Mouse (Mus musculus): Measurements from ENCODE around the gene Foxp1. TPM values are rescaled to one million over a fixed set of nuclear protein-coding genes. Genes with fewer than 3 reads are reported as not detected.
A peak's percentile ranks its signal among the peaks of the same experiment; 100 is the strongest.

Gene Foxp1
- polyA plus RNA-seq, 1 experiment from 2014 or later = 148 TPM

- no peak overlapping the region for H3K4me2 ChIP-seq (ENCODE audit: low read depth, low read length)
- no peaks in the 10 kb centered on the region for H3K9me3 ChIP-seq (replicated peaks; ENCODE audit: control insufficient read depth, low read length)
- DNase-seq (ENCODE audit: low spot score) = no peak
- no peaks in the 10 kb centered on the region for H3K36me3 ChIP-seq (replicated peaks; ENCODE audit: control insufficient read depth, insufficient read depth, low read depth, low read length)
- H3K27ac ChIP-seq (replicated peaks; ENCODE audit: low read depth, low read length) = no peak overlapping the region
- H3K4me1 ChIP-seq (ENCODE audit: control insufficient read depth, insufficient read depth, low read length) = peaks cover 10% of the 10 kb centered on the region
- 88% methylated on average over 2 of the region's 2 CpGs for WGBS
- no peak overlapping the region for H3K4me3 ChIP-seq (ENCODE audit: low read depth, low read length)
- no peak for ATAC-seq (replicated peaks; ENCODE audit: insufficient number of reproducible peaks, low FRiP score, low TSS enrichment, low read depth)
- H3K27me3 ChIP-seq (ENCODE audit: control insufficient read depth, insufficient read depth, low read length) = no peaks in the 10 kb centered on the region
- no peak overlapping the region for H3K9ac ChIP-seq (replicated peaks; ENCODE audit: low read length)
Measured at GRCm38 (mm10) chr6:99440606-99441005, 81.9 kb downstream of the Foxp1 start.

DNA sequence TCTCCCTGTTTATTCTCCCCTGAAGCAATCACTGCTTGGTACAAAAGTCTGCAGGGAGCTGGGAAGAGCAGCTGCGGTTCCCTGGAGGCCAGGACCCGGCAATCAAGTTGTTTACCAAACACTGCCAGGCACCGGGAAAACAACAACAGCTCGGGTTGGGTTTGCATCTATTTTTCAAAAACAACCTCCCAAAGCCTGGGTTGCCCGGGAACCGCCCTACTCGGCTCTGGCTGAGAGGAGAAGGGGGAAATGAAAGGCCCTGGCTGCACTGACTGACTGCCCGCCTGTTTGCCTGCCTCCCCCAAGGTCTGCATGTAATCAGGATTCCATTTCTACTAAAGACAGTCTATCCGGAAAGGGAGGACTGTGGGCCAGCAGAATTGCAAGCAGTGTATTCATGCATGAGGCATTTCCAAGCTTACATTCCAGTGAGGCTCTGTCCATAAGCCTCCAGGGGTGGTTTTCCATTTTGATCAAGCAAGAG is 82.6 kb downstream of the Foxp1 start:
- Histone ChIP-seq H3K4me3 (ENCODE audit: low read depth, low read length) (no peak overlapping the region), H3K27me3 (ENCODE audit: control insufficient read depth, insufficient read depth, low read length) (no peaks in the 10 kb centered on the region), H3K9ac (replicated peaks; ENCODE audit: low read length) (0 out of 2 replicates have a peak overlapping the region, but pooled peaks have one; percentile 7), H3K36me3 (replicated peaks; ENCODE audit: control insufficient read depth, insufficient read depth, low read depth, low read length) (no peaks in the 10 kb centered on the region), H3K4me1 (ENCODE audit: control insufficient read depth, insufficient read depth, low read length) (peaks cover 10% of the 10 kb centered on the region), H3K27ac (replicated peaks; ENCODE audit: low read depth, low read length) (peak overlapping the region; percentile 28; the same call in 1 of the 2 replicates), H3K9me3 (replicated peaks; ENCODE audit: control insufficient read depth, low read length) (no peaks in the 10 kb centered on the region), H3K4me2 (ENCODE audit: low read depth, low read length) (no peak overlapping the region)
- DNase-seq (ENCODE audit: low spot score) (peak; percentile 62), ATAC-seq (replicated peaks; ENCODE audit: insufficient number of reproducible peaks, low FRiP score, low TSS enrichment, low read depth) (peak; percentile 39; the same call in 1 of the 2 replicates)
- WGBS = 2% methylated on average over 9 of the region's 9 CpGs

- Histone ChIP-seq H3K9ac (replicated peaks; ENCODE audit: low read length) (no peak overlapping the region), H3K4me2 (ENCODE audit: low read depth, low read length) (0 out of 2 replicates have a peak overlapping the region, but pooled peaks have one; percentile 16), H3K4me3 (ENCODE audit: low read depth, low read length) (no peak overlapping the region), H3K27ac (replicated peaks; ENCODE audit: low read depth, low read length) (peak overlapping the region; percentile 28; the same call in 1 of the 2 replicates), H3K9me3 (replicated peaks; ENCODE audit: control insufficient read depth, low read length) (no peaks in the 10 kb centered on the region), H3K4me1 (ENCODE audit: control insufficient read depth, insufficient read depth, low read length) (peaks cover 10% of the 10 kb centered on the region), H3K36me3 (replicated peaks; ENCODE audit: control insufficient read depth, insufficient read depth, low read depth, low read length) (no peaks in the 10 kb centered on the region), H3K27me3 (ENCODE audit: control insufficient read depth, insufficient read depth, low read length) (no peaks in the 10 kb centered on the region)
- ATAC-seq (replicated peaks; ENCODE audit: insufficient number of reproducible peaks, low FRiP score, low TSS enrichment, low read depth) (no peak), DNase-seq (ENCODE audit: low spot score) (no peak)
- WGBS = 12% methylated on average over 9 of the region's 9 CpGs
Measured at GRCm38 (mm10) chr6:99439214-99439877, 83.2 kb downstream of the Foxp1 start.

DNA sequence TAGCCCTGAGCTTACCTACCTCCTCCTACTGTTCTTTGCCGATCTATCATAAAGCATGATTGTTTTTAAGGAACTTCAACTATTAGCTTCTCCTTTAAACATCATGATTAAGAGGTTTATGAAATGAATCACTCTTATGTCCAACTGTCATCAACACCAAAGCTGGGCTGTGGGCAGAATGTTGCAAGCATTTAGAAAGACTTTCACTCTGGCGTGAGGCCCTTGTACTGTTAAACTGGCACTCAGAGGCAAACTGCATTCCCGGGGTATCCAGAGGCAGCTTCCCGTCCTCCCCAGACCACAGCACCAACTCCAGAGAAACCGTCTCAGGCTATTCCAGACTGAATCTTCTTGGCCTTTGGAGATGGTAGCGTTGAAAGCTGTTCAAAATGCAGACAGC is 86.2 kb downstream of the Foxp1 start:
- Histone ChIP-seq H3K9me3 (replicated peaks; ENCODE audit: control insufficient read depth, low read length) (no peaks in the 10 kb centered on the region), H3K36me3 (replicated peaks; ENCODE audit: control insufficient read depth, insufficient read depth, low read depth, low read length) (no peaks in the 10 kb centered on the region), H3K4me2 (ENCODE audit: low read depth, low read length) (no peak overlapping the region), H3K9ac (replicated peaks; ENCODE audit: low read length) (no peak overlapping the region), H3K27ac (replicated peaks; ENCODE audit: low read depth, low read length) (no peak overlapping the region), H3K4me1 (ENCODE audit: control insufficient read depth, insufficient read depth, low read length) (peaks cover 10% of the 10 kb centered on the region), H3K4me3 (ENCODE audit: low read depth, low read length) (no peak overlapping the region), H3K27me3 (ENCODE audit: control insufficient read depth, insufficient read depth, low read length) (no peaks in the 10 kb centered on the region)
- DNase-seq (ENCODE audit: low spot score) (no peak), ATAC-seq (replicated peaks; ENCODE audit: insufficient number of reproducible peaks, low FRiP score, low TSS enrichment, low read depth) (no peak)
- WGBS = 93% methylated on average over 6 of the region's 6 CpGs

DNA sequence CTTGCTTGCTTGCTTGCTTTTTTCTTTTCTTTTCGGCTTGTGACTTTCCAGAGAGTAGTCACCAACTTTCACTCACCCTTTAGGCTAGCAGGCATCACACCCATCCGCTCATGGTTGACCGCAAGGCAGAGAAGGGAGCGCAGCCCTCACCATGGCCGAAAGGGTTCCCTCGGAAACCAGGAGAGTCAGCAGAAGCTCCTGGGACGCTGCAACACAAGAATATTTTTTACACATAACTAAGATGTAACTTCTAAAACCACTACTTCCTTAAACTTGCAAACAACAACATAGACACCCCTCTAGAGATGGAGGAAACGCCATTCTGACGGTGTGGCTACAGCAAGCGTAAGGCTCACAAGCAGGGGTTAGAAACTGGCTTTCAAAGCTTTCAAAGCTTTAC is 87.4 kb downstream of the Foxp1 start:
- Histone ChIP-seq H3K4me2 (ENCODE audit: low read depth, low read length) (no peak overlapping the region), H3K4me1 (ENCODE audit: control insufficient read depth, insufficient read depth, low read length) (peaks cover 6% of the 10 kb centered on the region), H3K36me3 (replicated peaks; ENCODE audit: control insufficient read depth, insufficient read depth, low read depth, low read length) (no peaks in the 10 kb centered on the region), H3K9ac (replicated peaks; ENCODE audit: low read length) (no peak overlapping the region), H3K27me3 (ENCODE audit: control insufficient read depth, insufficient read depth, low read length) (no peaks in the 10 kb centered on the region), H3K9me3 (replicated peaks; ENCODE audit: control insufficient read depth, low read length) (no peaks in the 10 kb centered on the region), H3K4me3 (ENCODE audit: low read depth, low read length) (no peak overlapping the region), H3K27ac (replicated peaks; ENCODE audit: low read depth, low read length) (no peak overlapping the region)
- WGBS = 96% methylated on average over 10 of the region's 10 CpGs
- DNase-seq (ENCODE audit: low spot score) = no peak
- ATAC-seq (replicated peaks; ENCODE audit: insufficient number of reproducible peaks, low FRiP score, low TSS enrichment, low read depth) = no peak

DNA sequence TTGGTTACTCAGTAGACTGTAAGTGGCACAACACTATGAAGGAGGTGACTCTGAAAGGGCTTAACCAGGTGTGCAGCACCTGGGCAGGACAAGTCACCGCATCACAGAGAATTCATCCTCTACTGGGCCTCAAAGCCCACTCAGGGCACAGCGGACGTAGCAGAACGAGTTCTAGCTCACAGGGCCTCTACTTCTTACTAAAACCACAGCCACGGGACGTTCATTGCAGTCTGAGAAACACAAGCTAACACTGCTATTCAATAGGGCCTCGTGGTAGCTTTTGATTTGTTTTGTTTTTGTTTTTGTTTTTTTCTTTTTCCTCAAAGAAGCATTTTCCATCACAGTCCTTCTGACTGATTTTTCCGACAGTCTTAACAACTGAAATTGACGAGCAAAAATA is 89.5 kb downstream of the Foxp1 start:
- no peak overlapping the region for H3K27ac ChIP-seq (replicated peaks; ENCODE audit: low read depth, low read length)
- ATAC-seq (replicated peaks; ENCODE audit: insufficient number of reproducible peaks, low FRiP score, low TSS enrichment, low read depth) = no peak
- no peaks in the 10 kb centered on the region for H3K9me3 ChIP-seq (replicated peaks; ENCODE audit: control insufficient read depth, low read length)
- H3K4me2 ChIP-seq (ENCODE audit: low read depth, low read length) = no peak overlapping the region
- DNase-seq (ENCODE audit: low spot score) = no peak
- WGBS = 91% methylated on average over 9 of the region's 9 CpGs
- H3K36me3 ChIP-seq (replicated peaks; ENCODE audit: control insufficient read depth, insufficient read depth, low read depth, low read length) = no peaks in the 10 kb centered on the region
- H3K4me3 ChIP-seq (ENCODE audit: low read depth, low read length) = no peak overlapping the region
- H3K9ac ChIP-seq (replicated peaks; ENCODE audit: low read length) = no peak overlapping the region
- no peaks in the 10 kb centered on the region for H3K4me1 ChIP-seq (ENCODE audit: control insufficient read depth, insufficient read depth, low read length)
- no peaks in the 10 kb centered on the region for H3K27me3 ChIP-seq (ENCODE audit: control insufficient read depth, insufficient read depth, low read length)

DNA sequence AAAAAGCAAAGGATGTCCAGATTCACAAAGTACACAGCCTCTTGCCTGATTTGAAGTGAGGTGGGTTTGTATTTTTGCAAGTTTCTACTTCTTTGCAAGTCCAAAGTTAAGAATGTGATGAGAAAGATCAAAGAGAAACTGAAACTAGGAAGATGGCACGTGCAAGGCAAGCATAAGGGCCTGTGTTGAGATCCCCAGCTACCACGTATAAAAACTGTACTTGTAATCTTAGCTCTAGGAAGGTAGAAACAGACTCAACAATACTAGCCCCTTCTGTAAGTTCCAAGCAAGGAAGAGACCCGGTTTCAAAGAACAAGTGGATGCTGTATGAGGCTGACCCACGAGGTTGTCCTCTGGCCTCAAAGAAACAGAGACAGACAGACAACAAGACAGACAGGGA is 90.6 kb downstream of the Foxp1 start:
- no peak overlapping the region for H3K4me3 ChIP-seq (ENCODE audit: low read depth, low read length)
- H3K4me1 ChIP-seq (ENCODE audit: control insufficient read depth, insufficient read depth, low read length) = no peaks in the 10 kb centered on the region
- no peak overlapping the region for H3K27ac ChIP-seq (replicated peaks; ENCODE audit: low read depth, low read length)
- ATAC-seq (replicated peaks; ENCODE audit: insufficient number of reproducible peaks, low FRiP score, low TSS enrichment, low read depth) = no peak
- 77% methylated on average over 4 of the region's 4 CpGs for WGBS
- H3K4me2 ChIP-seq (ENCODE audit: low read depth, low read length) = no peak overlapping the region
- no peak overlapping the region for H3K9ac ChIP-seq (replicated peaks; ENCODE audit: low read length)
- H3K36me3 ChIP-seq (replicated peaks; ENCODE audit: control insufficient read depth, insufficient read depth, low read depth, low read length) = no peaks in the 10 kb centered on the region
- no peak for DNase-seq (ENCODE audit: low spot score)
- no peaks in the 10 kb centered on the region for H3K9me3 ChIP-seq (replicated peaks; ENCODE audit: control insufficient read depth, low read length)
- H3K27me3 ChIP-seq (ENCODE audit: control insufficient read depth, insufficient read depth, low read length) = no peaks in the 10 kb centered on the region

DNA sequence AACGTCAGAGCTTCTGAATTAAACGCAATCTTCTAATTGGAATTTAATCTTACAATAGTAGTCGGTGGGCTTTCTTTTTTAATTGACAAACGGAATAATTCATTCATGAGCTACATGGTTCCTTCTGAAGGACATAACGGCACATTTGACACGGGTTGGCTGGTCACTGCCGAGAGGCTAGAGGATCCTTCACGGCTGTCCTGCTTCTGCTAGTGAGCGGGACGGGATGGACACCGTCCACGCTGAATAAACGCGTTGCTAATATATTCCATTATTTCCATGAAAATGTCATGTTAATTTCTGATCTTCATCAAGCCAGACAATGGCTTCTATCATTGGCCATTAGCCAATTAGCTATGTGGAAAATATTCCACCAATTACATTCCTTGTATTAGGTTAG is 92.0 kb downstream of the Foxp1 start:
- no peak for ATAC-seq (replicated peaks; ENCODE audit: insufficient number of reproducible peaks, low FRiP score, low TSS enrichment, low read depth)
- Histone ChIP-seq H3K4me3 (ENCODE audit: low read depth, low read length) (no peak overlapping the region), H3K9ac (replicated peaks; ENCODE audit: low read length) (no peak overlapping the region), H3K27ac (replicated peaks; ENCODE audit: low read depth, low read length) (no peak overlapping the region), H3K27me3 (ENCODE audit: control insufficient read depth, insufficient read depth, low read length) (no peaks in the 10 kb centered on the region), H3K36me3 (replicated peaks; ENCODE audit: control insufficient read depth, insufficient read depth, low read depth, low read length) (no peaks in the 10 kb centered on the region), H3K4me1 (ENCODE audit: control insufficient read depth, insufficient read depth, low read length) (no peaks in the 10 kb centered on the region), H3K9me3 (replicated peaks; ENCODE audit: control insufficient read depth, low read length) (no peaks in the 10 kb centered on the region), H3K4me2 (ENCODE audit: low read depth, low read length) (no peak overlapping the region)
- WGBS = 93% methylated on average over 14 of the region's 14 CpGs
- no peak for DNase-seq (ENCODE audit: low spot score)

All from embryonic facial prominence, embryonic 11.5 days (tissue).